Mouse (Mus musculus): Measurements from ENCODE around the gene Plekhg2. TPM values are rescaled to one million over a fixed set of nuclear protein-coding genes. Genes with fewer than 3 reads are reported as not detected.

The Plekhg2 gene
- polyA plus RNA-seq, 1 experiment: 3.5 TPM

- Histone ChIP-seq H3K4me3 (ENCODE audit: insufficient read depth, low read depth, low read length) (no peak overlapping the region), H3K4me1 (ENCODE audit: control insufficient read depth, insufficient read depth, insufficient read length, low read length) (no peaks in the 10 kb centered on the region), H3K27ac (replicated peaks; ENCODE audit: low read depth, low read length) (no peak overlapping the region)
Measured at GRCm38 (mm10) chr7:28362441-28363060, 9.8 kb downstream of the Plekhg2 start.

- Histone ChIP-seq H3K27ac (replicated peaks; ENCODE audit: low read depth, low read length) (no peak overlapping the region), H3K4me1 (ENCODE audit: control insufficient read depth, insufficient read depth, insufficient read length, low read length) (peaks cover 2% of the 10 kb centered on the region; the same call in 1 of the 2 replicates), H3K4me3 (ENCODE audit: insufficient read depth, low read depth, low read length) (no peak overlapping the region)
Measured at GRCm38 (mm10) chr7:28361647-28362341, 10.6 kb downstream of the Plekhg2 start.

- H3K27ac ChIP-seq (replicated peaks; ENCODE audit: low read depth, low read length): no peak overlapping the region
- H3K4me3 ChIP-seq (ENCODE audit: insufficient read depth, low read depth, low read length): no peak overlapping the region
- peaks cover 2% of the 10 kb centered on the region; the same call in 1 of the 2 replicates for H3K4me1 ChIP-seq (ENCODE audit: control insufficient read depth, insufficient read depth, insufficient read length, low read length)
Measured at GRCm38 (mm10) chr7:28360291-28360690, 12.1 kb downstream of the Plekhg2 start.

- H3K4me3 ChIP-seq (ENCODE audit: insufficient read depth, low read depth, low read length): no peak overlapping the region
- H3K4me1 ChIP-seq (ENCODE audit: control insufficient read depth, insufficient read depth, insufficient read length, low read length): peaks cover 2% of the 10 kb centered on the region; the same call in 1 of the 2 replicates
- H3K27ac ChIP-seq (replicated peaks; ENCODE audit: low read depth, low read length): no peak overlapping the region
Measured at GRCm38 (mm10) chr7:28359854-28360253, 12.5 kb downstream of the Plekhg2 start.

- Histone ChIP-seq H3K4me3 (ENCODE audit: insufficient read depth, low read depth, low read length) (no peak overlapping the region), H3K4me1 (ENCODE audit: control insufficient read depth, insufficient read depth, insufficient read length, low read length) (peaks cover 2% of the 10 kb centered on the region; the same call in 1 of the 2 replicates), H3K27ac (replicated peaks; ENCODE audit: low read depth, low read length) (peak overlapping the region; percentile 31; the same call in 1 of the 2 replicates)
Measured at GRCm38 (mm10) chr7:28358431-28358830, 14.0 kb downstream of the Plekhg2 start.

- peak overlapping the region; percentile 31; the same call in 1 of the 2 replicates for H3K27ac ChIP-seq (replicated peaks; ENCODE audit: low read depth, low read length)
- H3K4me3 ChIP-seq (ENCODE audit: insufficient read depth, low read depth, low read length): no peak overlapping the region
Measured at GRCm38 (mm10) chr7:28357984-28358383, 14.4 kb downstream of the Plekhg2 start.

GRCm38 (mm10) chr7:28356981-28357380 is 15.4 kb downstream of the Plekhg2 start:
- Histone ChIP-seq H3K27ac (replicated peaks; ENCODE audit: low read depth, low read length) (no peak overlapping the region; the same call in 1 of the 2 replicates), H3K4me1 (ENCODE audit: control insufficient read depth, insufficient read depth, insufficient read length, low read length) (peaks cover 2% of the 10 kb centered on the region), H3K4me3 (ENCODE audit: insufficient read depth, low read depth, low read length) (no peak overlapping the region)

More at GRCm38 (mm10) chr7:28357984-28358383, 14.4 kb downstream of the Plekhg2 start:
- peaks cover 2% of the 10 kb centered on the region; the same call in 1 of the 2 replicates for H3K4me1 ChIP-seq (ENCODE audit: control insufficient read depth, insufficient read depth, insufficient read length, low read length)

- Histone ChIP-seq H3K4me3 (ENCODE audit: insufficient read depth, low read depth, low read length) (no peak overlapping the region), H3K4me1 (ENCODE audit: control insufficient read depth, insufficient read depth, insufficient read length, low read length) (peaks cover 6% of the 10 kb centered on the region), H3K27ac (replicated peaks; ENCODE audit: low read depth, low read length) (no peak overlapping the region)
Measured at GRCm38 (mm10) chr7:28355221-28355620, 17.2 kb downstream of the Plekhg2 start.

GRCm38 (mm10) chr7:28354596-28354995 is 17.8 kb downstream of the Plekhg2 start:
- Histone ChIP-seq H3K4me1 (ENCODE audit: control insufficient read depth, insufficient read depth, insufficient read length, low read length) (peaks cover 9% of the 10 kb centered on the region), H3K4me3 (ENCODE audit: insufficient read depth, low read depth, low read length) (no peak overlapping the region), H3K27ac (replicated peaks; ENCODE audit: low read depth, low read length) (no peak overlapping the region)

- H3K4me1 ChIP-seq (ENCODE audit: control insufficient read depth, insufficient read depth, insufficient read length, low read length): peaks cover 9% of the 10 kb centered on the region
Measured at GRCm38 (mm10) chr7:28354113-28354581, 18.3 kb downstream of the Plekhg2 start.

GRCm38 (mm10) chr7:28353267-28353666 is 19.1 kb downstream of the Plekhg2 start:
- Histone ChIP-seq H3K27ac (replicated peaks; ENCODE audit: low read depth, low read length) (no peak overlapping the region), H3K4me3 (ENCODE audit: insufficient read depth, low read depth, low read length) (no peak overlapping the region), H3K4me1 (ENCODE audit: control insufficient read depth, insufficient read depth, insufficient read length, low read length) (peaks cover 9% of the 10 kb centered on the region)

More at GRCm38 (mm10) chr7:28354113-28354581, 18.3 kb downstream of the Plekhg2 start:
- Histone ChIP-seq H3K27ac (replicated peaks; ENCODE audit: low read depth, low read length) (no peak overlapping the region), H3K4me3 (ENCODE audit: insufficient read depth, low read depth, low read length) (no peak overlapping the region)

GRCm38 (mm10) chr7:28351676-28352191 is 20.7 kb downstream of the Plekhg2 start:
- Histone ChIP-seq H3K4me1 (ENCODE audit: control insufficient read depth, insufficient read depth, insufficient read length, low read length) (peaks cover 7% of the 10 kb centered on the region; the same call in 1 of the 2 replicates), H3K27ac (replicated peaks; ENCODE audit: low read depth, low read length) (no peak overlapping the region), H3K4me3 (ENCODE audit: insufficient read depth, low read depth, low read length) (peak overlapping the region; percentile 84)

GRCm38 (mm10) chr7:28350155-28350883 is 22.1 kb downstream of the Plekhg2 start, which contains the start of gene Rps16:
Gene Rps16, plus strand, starts transcription at chr7:28350652.
- Histone ChIP-seq H3K4me3 (ENCODE audit: insufficient read depth, low read depth, low read length) (peak within 1 kb of the TSS; percentile 84), H3K27ac (replicated peaks; ENCODE audit: low read depth, low read length) (peak within 1 kb of the TSS; percentile 90), H3K4me1 (ENCODE audit: control insufficient read depth, insufficient read depth, insufficient read length, low read length) (peaks cover 7% of the 10 kb centered on the region; the same call in 1 of the 2 replicates)

- Histone ChIP-seq H3K4me3 (ENCODE audit: insufficient read depth, low read depth, low read length) (no peak overlapping the region), H3K27ac (replicated peaks; ENCODE audit: low read depth, low read length) (no peak overlapping the region), H3K4me1 (ENCODE audit: control insufficient read depth, insufficient read depth, insufficient read length, low read length) (peaks cover 7% of the 10 kb centered on the region; the same call in 1 of the 2 replicates)
Measured at GRCm38 (mm10) chr7:28348601-28349000, 23.8 kb downstream of the Plekhg2 start.

- Histone ChIP-seq H3K27ac (replicated peaks; ENCODE audit: low read depth, low read length) (no peak overlapping the region), H3K4me3 (ENCODE audit: insufficient read depth, low read depth, low read length) (no peak overlapping the region)
Measured at GRCm38 (mm10) chr7:28347746-28348145, 24.7 kb downstream of the Plekhg2 start.

More at GRCm38 (mm10) chr7:28347746-28348145, 24.7 kb downstream of the Plekhg2 start:
- peaks cover 7% of the 10 kb centered on the region; the same call in 1 of the 2 replicates for H3K4me1 ChIP-seq (ENCODE audit: control insufficient read depth, insufficient read depth, insufficient read length, low read length)
